Mouse (Mus musculus) heart, embryonic 14.5 days (tissue): ENCODE results near the gene Krtap31-2. TPM values are rescaled to one million over a fixed set of nuclear protein-coding genes. Genes with fewer than 3 reads are reported as not detected.

Experiments used
- ATAC-seq: fragments of 200-750 bp; cut with Nextera tagmentation; 2 replicates; pipeline ENCODE4 v1.8.0; 2017; ENCODE audit warnings: low read depth, moderate TSS enrichment; ENCODE audit not compliant: insufficient number of reproducible peaks, insufficient read depth, low FRiP score
- H3K27ac ChIP-seq, 2 experiments: fragments of 200-500 bp in 1 of 2; fragments of 300-500 bp in 1 of 2; sonication (generic) in 1 of 2; replicated peaks in 1 of 2; 2 replicates each; pipeline ENCODE4 v1.5.1; 2012 to 2014; ENCODE audit warnings: low read depth in 2 of 2, low read length in 2 of 2, control low read depth in 1 of 2, mild to moderate bottlenecking in 1 of 2, mixed read lengths in 1 of 2; ENCODE audit not compliant: control insufficient read depth in 1 of 2, insufficient read depth in 1 of 2
- H3K27me3 ChIP-seq: fragments of 300-500 bp; sonication (generic); 2 replicates; pipeline ENCODE4 v1.6.1; 2014; ENCODE audit warnings: mild to moderate bottlenecking, low read length, control low read depth; ENCODE audit not compliant: control insufficient read depth, insufficient read depth
- H3K36me3 ChIP-seq: fragments of 300-500 bp; sonication (generic); 2 replicates; pipeline ENCODE4 v1.6.1; 2014; ENCODE audit warnings: mild to moderate bottlenecking, control low read depth, low read length, mixed read lengths; ENCODE audit not compliant: control insufficient read depth, insufficient read depth
- H3K4me1 ChIP-seq, 2 experiments: fragments of 200-500 bp in 1 of 2; fragments of 300-500 bp in 1 of 2; sonication (generic) in 1 of 2; 2 replicates each; pipeline ENCODE4 v1.6.1; 2012 to 2014; ENCODE audit warnings: low read length in 2 of 2, control low read depth in 1 of 2, mixed read lengths in 1 of 2; ENCODE audit not compliant: control insufficient read depth in 2 of 2, insufficient read depth in 2 of 2
- H3K4me2 ChIP-seq: fragments of 300-500 bp; sonication (generic); 2 replicates; pipeline ENCODE4 v1.6.1; 2014; ENCODE audit warnings: mild to moderate bottlenecking, low read length
- H3K4me3 ChIP-seq, 2 experiments: fragments of 200-500 bp in 1 of 2; fragments of 300-500 bp in 1 of 2; sonication (generic) in 1 of 2; 2 replicates each; pipeline ENCODE4 v1.5.1; 2012 to 2014; ENCODE audit warnings: low read length in 2 of 2, mild to moderate bottlenecking in 2 of 2, control low read depth in 1 of 2, low read depth in 1 of 2, moderate library complexity in 1 of 2; ENCODE audit not compliant: control insufficient read depth in 1 of 2, insufficient read depth in 1 of 2
- H3K9ac ChIP-seq: fragments of 300-500 bp; sonication (generic); 2 replicates; pipeline ENCODE4 v1.6.1; 2014; ENCODE audit warnings: mild to moderate bottlenecking, low read length
- H3K9me3 ChIP-seq: fragments of 300-500 bp; sonication (generic); 2 replicates; pipeline ENCODE4 v1.6.1; 2016; ENCODE audit warnings: low read length, control low read depth; ENCODE audit not compliant: control insufficient read depth
- WGBS: fragments of 180-500 bp; shearing (Covaris S2); extraction: QIAGEN DNeasy Blood & Tissue Kit; methylation state at CpG from one replicate; pipeline ENCODE4 v1.1.7; 2014; 5-methylcytosine and 5-hydroxymethylcytosine counted together
- polyA plus RNA-seq: library from polyadenylated mRNA; unstranded; fragments of >200 nt; fragmentation: Nextera tagmentation; extraction: Ambion mirVana; gene quantifications from 2 replicates; pipeline ENCODE4 v1.2.1, GENCODE M21; 2014

The Krtap31-2 gene
- not detected in 2 replicates for polyA plus RNA-seq

DNA sequence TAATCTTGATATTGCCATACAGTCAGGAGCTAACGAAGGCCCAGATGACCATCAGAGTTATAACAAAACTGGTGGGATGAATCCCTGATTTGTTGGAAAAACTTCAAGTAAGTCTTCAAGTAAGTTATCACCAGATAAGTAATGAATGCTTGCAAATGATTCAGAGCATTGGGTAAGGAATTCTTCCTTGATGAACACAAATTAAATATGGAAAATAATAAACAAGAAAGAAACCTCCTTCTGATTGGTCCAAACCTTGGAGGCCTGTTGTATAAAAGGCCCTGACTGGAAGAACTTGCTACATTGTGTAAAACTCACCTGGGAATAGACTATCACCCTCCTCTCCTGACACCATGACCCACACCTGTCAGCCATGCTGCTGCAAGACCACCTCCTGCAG is at the start of gene Krtap31-2:
Gene Krtap31-2 (plus strand): TSS at position 301 of the 400 bp plus-strand sequence.
- ATAC-seq, result no peak
- H3K36me3 ChIP-seq, result no peaks in the 10 kb centered on the region
- H3K9me3 ChIP-seq, result no peaks in the 10 kb centered on the region
- H3K4me3 ChIP-seq, result no peak within 1 kb of the TSS
- H3K4me1 ChIP-seq, result no peaks in the 10 kb centered on the region
- 87% methylated on average over 1 of the region's 1 CpGs for WGBS
- H3K4me2 ChIP-seq, result no peak within 1 kb of the TSS
- H3K27ac ChIP-seq, result no peak within 1 kb of the TSS
- no peak within 1 kb of the TSS for H3K9ac ChIP-seq
- no peaks in the 10 kb centered on the region for H3K27me3 ChIP-seq

DNA sequence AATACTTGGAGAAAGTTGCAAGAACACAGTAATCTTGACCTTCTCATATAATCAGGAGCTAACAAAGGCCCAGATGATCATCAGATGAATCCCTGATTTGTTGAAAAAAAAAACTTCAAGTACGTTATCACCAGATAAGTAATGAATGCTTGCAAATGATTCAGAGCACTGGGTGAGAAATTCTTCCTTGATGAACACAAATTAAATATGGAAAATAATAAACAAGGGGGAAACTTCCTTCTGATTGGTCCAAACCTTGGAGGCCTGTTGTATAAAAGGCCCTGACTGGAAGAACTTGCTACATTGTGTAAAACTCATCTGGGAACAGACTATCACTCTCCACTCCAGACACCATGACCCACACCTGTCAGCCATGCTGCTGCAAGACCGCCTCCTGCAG is 28.5 kb upstream of the Krtap31-2 start, which contains the start of gene Krtap31-1:
Gene Krtap31-1 (plus strand): TSS at position 301 of the 400 bp plus-strand sequence.
- Histone ChIP-seq H3K4me2 (no peak within 1 kb of the TSS), H3K36me3 (no peaks in the 10 kb centered on the region), H3K9ac (no peak within 1 kb of the TSS), H3K9me3 (no peaks in the 10 kb centered on the region), H3K27ac (no peak within 1 kb of the TSS), H3K4me3 (no peak within 1 kb of the TSS), H3K4me1 (no peaks in the 10 kb centered on the region), H3K27me3 (no peaks in the 10 kb centered on the region)
- WGBS, result 76% methylated on average over 2 of the region's 2 CpGs
- no peak for ATAC-seq

DNA sequence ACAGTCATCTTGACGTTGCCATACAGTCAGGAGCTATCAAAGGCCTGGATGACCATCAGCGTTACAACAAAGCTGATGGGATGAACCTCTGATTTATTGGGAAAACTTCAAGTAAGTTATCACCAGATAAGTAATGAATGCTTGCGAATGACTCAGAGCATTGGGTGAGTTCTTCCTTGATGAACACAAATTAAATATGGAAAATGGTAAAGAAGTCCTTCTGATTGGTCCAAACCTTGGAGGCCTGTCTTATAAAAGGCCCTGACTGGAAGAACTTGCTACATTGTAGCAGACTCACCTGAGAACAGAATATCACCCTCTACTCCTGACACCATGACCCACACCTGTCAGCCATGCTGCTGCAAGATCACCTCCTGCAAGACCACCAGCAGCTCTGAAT is 21.6 kb upstream of the Krtap31-2 start, which contains the start of gene Gm11565:
Gene Gm11565 (plus strand): TSS at position 301 of the 400 bp plus-strand sequence.
- Histone ChIP-seq H3K4me3 (no peak within 1 kb of the TSS), H3K9me3 (no peaks in the 10 kb centered on the region), H3K36me3 (no peaks in the 10 kb centered on the region), H3K27ac (no peak within 1 kb of the TSS), H3K27me3 (no peaks in the 10 kb centered on the region), H3K4me1 (no peaks in the 10 kb centered on the region), H3K9ac (no peak within 1 kb of the TSS), H3K4me2 (no peak within 1 kb of the TSS)
- ATAC-seq, result no peak
- WGBS, result 87% methylated on average over 3 of the region's 3 CpGs

DNA sequence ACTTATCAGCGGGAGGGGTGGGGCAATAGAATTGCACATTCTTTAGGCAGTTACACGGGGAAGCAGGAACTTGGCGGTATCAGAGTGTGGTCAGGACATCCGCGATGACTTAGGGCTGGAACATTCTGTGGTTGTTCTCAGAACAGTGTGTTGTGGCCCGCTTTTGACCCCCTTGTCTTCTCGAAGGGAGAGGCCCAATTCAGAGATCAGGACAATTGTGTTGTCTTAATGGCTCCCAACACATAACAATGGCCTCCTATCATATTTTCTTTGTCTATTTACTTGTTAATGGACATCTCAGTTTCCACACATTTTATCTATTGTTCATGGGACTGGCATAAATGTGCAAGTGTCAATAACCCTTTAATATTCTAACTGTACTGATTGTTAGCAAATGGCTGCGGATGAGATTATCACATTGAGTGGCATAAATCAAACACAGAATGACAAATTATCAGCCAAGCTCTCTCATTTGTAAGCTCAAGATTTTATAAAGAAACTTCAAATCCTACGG is 1.7 kb downstream of the Krtap31-2 start:
- no peak for ATAC-seq
- H3K4me2 ChIP-seq, result no peak overlapping the region
- no peak overlapping the region for H3K4me3 ChIP-seq
- no peaks in the 10 kb centered on the region for H3K9me3 ChIP-seq
- 72% methylated on average over 9 of the region's 9 CpGs for WGBS
- no peaks in the 10 kb centered on the region for H3K36me3 ChIP-seq
- no peaks in the 10 kb centered on the region for H3K27me3 ChIP-seq
- H3K9ac ChIP-seq, result no peak overlapping the region
- no peaks in the 10 kb centered on the region for H3K4me1 ChIP-seq
- H3K27ac ChIP-seq, result no peak overlapping the region

DNA sequence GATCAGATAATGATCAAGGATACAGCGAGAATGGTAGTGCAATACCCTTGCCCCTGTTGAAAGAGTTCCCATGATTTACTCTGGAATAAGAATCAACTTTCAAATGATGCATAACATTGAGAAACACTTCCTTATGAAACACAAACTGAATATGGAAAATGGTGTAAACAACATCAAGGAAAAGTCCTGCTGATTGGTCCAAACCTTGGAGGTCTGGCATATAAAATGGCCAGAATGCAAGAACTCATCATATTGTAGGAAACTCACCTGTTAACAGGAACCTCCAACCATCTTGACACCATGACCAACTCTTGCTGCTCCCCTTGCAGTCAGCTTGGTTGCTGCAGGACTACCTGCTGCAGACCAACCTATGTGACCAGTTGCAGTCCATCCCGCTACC is 12.1 kb downstream of the Krtap31-2 start, which contains the start of gene Krtap9-5:
Gene Krtap9-5 (plus strand): TSS at position 301 of the 400 bp plus-strand sequence.
- WGBS, result 79% methylated on average over 2 of the region's 2 CpGs
- H3K4me1 ChIP-seq, result no peaks in the 10 kb centered on the region
- H3K4me2 ChIP-seq, result no peak within 1 kb of the TSS
- H3K36me3 ChIP-seq, result no peaks in the 10 kb centered on the region
- no peak within 1 kb of the TSS for H3K4me3 ChIP-seq
- ATAC-seq, result no peak
- H3K9ac ChIP-seq, result no peak within 1 kb of the TSS
- no peak within 1 kb of the TSS for H3K27ac ChIP-seq
- no peaks in the 10 kb centered on the region for H3K27me3 ChIP-seq
- H3K9me3 ChIP-seq, result 0 out of 2 replicates have a peak, but pooled peaks cover under 1% of the 10 kb centered on the region

DNA sequence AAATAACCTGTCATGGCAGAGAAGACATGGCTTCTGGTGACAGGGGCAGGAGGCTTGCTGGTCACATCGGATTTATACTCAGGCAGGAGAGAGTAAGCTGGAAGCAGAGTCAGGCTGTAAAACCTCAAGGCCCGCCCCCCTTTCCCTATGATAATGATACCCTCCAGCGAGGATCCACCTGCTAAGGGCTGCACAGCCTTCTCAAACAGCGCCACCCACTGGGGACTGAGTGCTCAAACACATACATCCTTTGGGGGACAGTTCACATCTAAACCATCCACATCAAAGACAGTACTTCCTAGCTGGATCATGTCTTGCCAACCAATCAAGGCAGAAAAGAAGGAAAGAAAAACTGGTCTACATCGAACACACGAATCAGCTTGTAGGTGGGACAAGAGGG is 28.1 kb downstream of the Krtap31-2 start:
- Histone ChIP-seq H3K4me1 (no peaks in the 10 kb centered on the region), H3K9ac (no peak overlapping the region), H3K27ac (no peak overlapping the region), H3K9me3 (no peaks in the 10 kb centered on the region), H3K4me3 (no peak overlapping the region), H3K4me2 (no peak overlapping the region), H3K27me3 (no peaks in the 10 kb centered on the region), H3K36me3 (no peaks in the 10 kb centered on the region)
- no peak for ATAC-seq
- 53% methylated on average over 6 of the region's 6 CpGs for WGBS

DNA sequence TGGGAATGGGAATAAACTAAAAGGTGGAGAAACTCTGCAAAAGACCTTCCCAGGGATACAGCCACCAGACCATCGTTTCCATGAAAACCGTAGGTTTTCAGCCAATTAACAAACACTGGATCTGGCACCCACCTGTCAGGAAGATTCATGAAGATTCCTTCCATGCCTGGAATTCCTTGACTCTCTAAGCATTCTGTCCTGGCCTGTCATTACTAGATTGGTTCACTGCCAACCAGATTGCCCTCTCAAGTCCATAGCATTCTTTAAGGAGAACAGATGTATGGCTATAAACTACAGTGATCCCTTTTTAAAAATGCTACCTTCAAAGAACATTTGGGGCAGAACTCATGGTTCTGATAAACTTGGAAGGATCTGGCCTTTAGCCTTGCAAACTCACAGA is 29.9 kb downstream of the Krtap31-2 start:
- 58% methylated on average over 2 of the region's 2 CpGs for WGBS

DNA sequence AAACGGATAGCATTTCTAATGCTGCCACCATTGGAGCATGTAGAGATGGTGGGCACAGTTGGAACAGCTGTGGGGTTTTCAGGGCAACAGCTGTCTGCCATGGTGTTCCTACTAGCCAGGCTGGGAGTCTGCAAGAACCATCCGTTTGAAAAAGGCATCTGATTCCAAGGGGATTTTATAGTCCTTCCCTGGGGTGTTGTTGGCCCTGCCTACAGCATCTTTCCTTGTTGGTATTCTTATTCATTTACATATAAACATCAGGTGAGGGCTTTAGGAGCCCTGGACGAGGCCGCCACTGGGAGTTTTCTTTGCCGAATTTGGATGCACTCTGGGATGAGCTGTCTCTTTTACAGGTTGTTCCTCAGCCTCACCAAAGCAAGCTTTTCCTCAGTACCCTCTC is 42.9 kb downstream of the Krtap31-2 start, which contains the start of gene Krtap29-1:
Gene Krtap29-1 (minus strand): TSS at position 101 of the 400 bp plus-strand sequence.
- Histone ChIP-seq H3K36me3 (no peaks in the 10 kb centered on the region), H3K4me3 (no peak within 1 kb of the TSS), H3K27ac (no peak within 1 kb of the TSS), H3K9me3 (0 out of 2 replicates have a peak, but pooled peaks cover under 1% of the 10 kb centered on the region), H3K4me1 (no peaks in the 10 kb centered on the region), H3K9ac (no peak within 1 kb of the TSS), H3K27me3 (peaks cover 7% of the 10 kb centered on the region; the same call in 1 of the 2 replicates), H3K4me2 (no peak within 1 kb of the TSS)
- WGBS, result 68% methylated on average over 5 of the region's 5 CpGs
- ATAC-seq, result no peak

More for the DNA sequence above, 29.9 kb downstream of the Krtap31-2 start:
- Histone ChIP-seq H3K4me2 (no peak overlapping the region), H3K9ac (no peak overlapping the region), H3K27me3 (no peaks in the 10 kb centered on the region), H3K36me3 (no peaks in the 10 kb centered on the region), H3K4me1 (no peaks in the 10 kb centered on the region), H3K4me3 (no peak overlapping the region), H3K27ac (no peak overlapping the region), H3K9me3 (no peaks in the 10 kb centered on the region)
- no peak for ATAC-seq
